Mouse (Mus musculus): ENCODE results near the gene Sbk3. TPM values are rescaled to one million over a fixed set of nuclear protein-coding genes. Genes with fewer than 3 reads are reported as not detected.
"Not testable (repeated sequence)": the region's sequence is repeated elsewhere in the genome, so short reads cannot be mapped to it uniquely, and the experiment has no call there.

Sbk3 gene
- total RNA-seq (2021): 1 to 10 TPM; 1.4 to 1.5 TPM

DNA sequence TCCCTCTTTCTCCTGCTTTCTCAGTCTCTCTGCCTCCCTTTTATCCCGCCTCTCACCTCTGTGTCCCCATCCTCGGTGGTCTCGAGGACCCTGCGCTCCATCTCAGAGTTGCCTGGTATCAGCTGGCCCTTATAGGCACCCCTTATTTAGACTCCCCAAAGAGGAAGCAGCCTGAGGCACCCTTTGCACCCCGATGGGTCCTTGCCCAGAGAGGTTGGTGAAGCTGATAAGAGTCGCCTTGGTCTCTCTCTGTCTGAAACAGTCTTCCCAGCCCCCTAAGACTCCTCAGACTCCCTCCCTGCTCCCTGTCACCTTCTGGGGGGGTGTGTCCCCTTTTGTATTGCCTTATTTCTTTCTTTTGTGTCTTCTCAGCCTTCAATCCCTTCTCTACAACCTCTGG lies at the start of gene Sbk3:
Sbk3 (minus strand) TSS at position 101 of the 400 bp plus-strand sequence.
- intact Hi-C loops (cut with DNase I): no loop called here
- DNase-seq: no peak

DNA sequence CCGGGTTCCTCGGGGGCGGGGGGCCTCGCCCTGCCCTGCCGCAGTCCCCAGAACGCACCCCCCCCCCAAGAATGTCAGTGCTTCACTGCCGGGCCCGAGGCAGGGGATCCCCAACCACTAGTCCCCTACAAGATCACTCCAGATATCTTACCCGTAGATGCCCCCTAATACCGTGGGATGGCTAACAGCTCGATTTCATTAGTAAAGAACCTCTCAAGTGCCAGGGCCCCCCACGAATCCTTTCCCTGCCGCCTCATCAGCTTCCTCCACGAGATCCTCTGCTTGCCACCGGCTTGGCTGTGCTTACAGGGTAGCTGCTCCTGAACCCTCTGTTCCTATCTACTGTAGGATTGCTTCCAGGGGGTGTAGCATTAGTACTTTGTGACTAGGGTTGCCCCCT lies 49.7 kb upstream of the Sbk3 start:
- DNase-seq: no peak
- intact Hi-C loops (cut with DNase I): no loop called here

DNA sequence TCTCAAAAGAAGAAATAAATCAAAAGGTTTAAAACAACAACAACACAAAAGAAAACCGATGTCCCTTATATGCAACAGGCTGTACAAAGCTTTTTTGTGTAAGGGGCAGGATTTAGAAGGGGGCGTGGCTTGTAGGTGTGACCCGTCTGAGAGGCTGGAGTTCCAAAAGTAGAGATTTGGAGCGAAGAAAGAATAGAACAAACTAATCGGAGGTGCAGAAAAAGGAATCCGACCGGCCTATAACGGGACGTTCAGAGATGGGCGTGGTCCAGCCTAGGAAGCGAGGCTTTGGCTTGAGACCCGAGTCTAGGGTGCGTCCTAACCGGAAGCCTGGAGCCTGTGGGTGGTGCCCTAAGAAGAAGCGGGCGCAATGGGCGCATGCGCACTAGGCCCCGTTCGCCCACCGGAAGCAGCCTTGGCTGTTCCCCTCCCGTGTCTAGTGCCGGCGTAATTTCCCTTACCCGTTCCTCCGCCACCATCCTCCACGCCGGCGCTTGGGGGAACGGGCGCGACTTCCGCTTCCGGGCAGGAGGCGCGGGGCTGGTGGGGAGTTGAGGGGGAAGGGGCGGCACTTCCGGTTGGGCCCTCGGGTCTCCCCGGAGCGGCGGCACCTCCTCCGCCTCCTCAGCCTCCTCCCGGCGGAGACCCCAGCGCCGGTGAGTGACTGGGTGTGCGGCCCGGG lies 49.2 kb upstream of the Sbk3 start, which contains the start of the genes Zfp865 and Ccdc106:
Zfp865 (plus strand) TSS at position 377 of the 682 bp plus-strand sequence.
Ccdc106 (plus strand) TSS at position 554 of the 682 bp plus-strand sequence.
- DNase-seq: peak; percentile 99
- intact Hi-C loops (cut with DNase I): loop anchor here (5.0 kb wide), 1 partner anchor 32 kb away; the partner anchor contains the start of gene Zfp580

DNA sequence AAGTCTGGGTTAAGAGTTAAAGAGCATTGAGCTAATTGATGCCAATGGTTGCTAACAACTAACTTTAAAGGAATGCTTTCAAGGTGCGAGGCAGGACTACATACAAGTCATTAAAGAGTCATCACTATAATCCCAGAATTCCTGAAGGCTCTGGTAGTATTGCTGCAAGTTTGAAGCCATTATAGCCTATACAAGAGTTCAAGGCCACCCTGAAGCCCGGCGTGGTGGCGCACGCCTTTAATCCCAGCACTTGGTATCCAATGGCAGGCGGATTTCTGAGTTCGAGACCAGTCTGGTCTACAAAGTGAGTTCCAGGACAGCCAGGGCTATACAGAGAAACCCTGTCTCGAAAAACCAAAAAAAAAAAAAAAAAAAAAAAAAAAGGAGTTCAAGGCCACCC lies 48.6 kb upstream of the Sbk3 start:
- intact Hi-C loops (cut with DNase I): loop anchor here (5.0 kb wide), 1 partner anchor 33 kb away; the partner anchor contains the start of gene Zfp580

DNA sequence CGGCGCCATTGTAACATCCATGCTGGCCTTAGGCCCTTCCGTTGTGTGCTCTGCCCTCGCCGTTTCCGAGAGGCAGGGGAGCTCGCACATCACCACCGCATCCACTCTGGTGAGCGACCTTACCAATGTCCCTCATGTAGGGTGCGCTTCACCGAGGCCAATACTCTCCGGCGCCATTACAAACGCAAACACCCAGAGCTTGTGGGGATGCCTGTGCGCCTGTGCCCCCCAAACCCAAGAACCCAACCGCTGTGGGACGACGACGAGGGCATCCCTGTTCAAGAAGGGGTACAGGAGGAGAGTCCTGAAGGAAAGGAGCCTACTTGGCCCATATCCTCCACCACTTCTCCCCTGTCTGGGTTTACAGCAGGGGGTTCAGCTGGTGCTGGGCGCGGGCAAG lies 47.0 kb upstream of the Sbk3 start:
- DNase-seq: no peak
- intact Hi-C loops (cut with DNase I): loop anchor here (5.0 kb wide), 1 partner anchor 34 kb away; the partner anchor contains the start of gene Zfp580

More for the DNA sequence above, 48.6 kb upstream of the Sbk3 start:
- DNase-seq: not testable (repeated sequence)

DNA sequence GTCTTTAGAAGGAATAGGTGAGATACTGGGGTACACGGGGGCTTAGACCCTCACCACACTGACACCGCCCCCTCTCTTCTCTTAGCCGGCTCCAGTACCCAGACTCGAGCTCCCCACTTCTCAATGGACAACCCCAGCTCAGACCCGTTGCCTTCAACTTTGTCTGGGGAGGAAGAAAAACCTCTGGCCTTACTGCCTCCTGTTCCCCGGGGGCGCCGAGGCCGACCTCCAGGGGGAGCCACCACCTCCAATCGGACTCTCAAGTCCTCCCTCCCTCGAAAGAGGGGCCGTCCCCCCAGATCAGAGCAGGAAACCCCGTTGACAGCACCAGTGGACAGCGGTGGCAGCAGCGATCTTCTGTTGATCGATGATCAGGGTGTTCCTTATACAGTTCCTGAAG lies 46.4 kb upstream of the Sbk3 start:
- intact Hi-C loops (cut with DNase I): loop anchor here (5.0 kb wide), 1 partner anchor 35 kb away; the partner anchor contains the start of gene Zfp580
- no peak for DNase-seq

DNA sequence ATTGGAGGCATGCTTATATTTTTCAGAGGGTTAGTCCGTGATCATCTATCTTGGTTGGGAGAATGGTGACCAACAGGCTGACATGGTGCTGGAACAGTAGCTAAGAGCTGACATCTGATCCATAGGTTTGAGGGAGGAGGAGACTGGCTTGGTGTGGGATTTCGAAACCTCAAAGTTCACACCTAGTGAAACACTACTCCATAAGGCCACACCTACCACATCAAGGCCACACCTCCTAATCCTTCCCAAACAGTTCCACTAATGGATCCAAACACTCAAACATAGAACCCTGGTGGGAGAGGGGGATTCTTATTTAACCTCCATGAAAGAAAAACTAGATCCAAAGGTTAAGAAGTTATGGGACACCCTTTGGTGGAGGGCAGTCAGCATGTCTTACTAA lies 46.0 kb upstream of the Sbk3 start:
- intact Hi-C loops (cut with DNase I): loop anchor here (5.0 kb wide), 1 partner anchor 35 kb away; the partner anchor contains the start of gene Zfp580
- DNase-seq: no peak

DNA sequence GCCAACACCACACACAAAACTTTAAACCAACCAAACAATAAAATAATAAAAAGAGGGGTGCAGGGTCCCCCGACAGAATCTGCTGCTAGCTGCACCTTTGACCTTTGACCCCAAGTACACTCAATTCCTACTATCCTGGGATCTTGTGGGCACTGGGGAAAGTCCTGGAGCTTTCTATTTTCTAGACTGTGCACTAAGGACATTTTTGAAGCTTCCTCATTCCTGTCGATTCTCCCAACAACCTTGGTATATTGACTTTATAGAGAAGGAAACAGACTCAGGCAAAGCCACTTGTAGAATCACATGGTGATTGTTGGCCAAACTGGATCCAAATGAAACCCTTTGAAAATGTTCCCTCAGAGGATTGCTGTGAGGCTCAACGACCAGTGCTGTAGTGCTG lies 45.1 kb upstream of the Sbk3 start:
- DNase-seq: no peak
- intact Hi-C loops (cut with DNase I): loop anchor here (5.0 kb wide), 1 partner anchor 36 kb away; the partner anchor contains the start of gene Zfp580

DNA sequence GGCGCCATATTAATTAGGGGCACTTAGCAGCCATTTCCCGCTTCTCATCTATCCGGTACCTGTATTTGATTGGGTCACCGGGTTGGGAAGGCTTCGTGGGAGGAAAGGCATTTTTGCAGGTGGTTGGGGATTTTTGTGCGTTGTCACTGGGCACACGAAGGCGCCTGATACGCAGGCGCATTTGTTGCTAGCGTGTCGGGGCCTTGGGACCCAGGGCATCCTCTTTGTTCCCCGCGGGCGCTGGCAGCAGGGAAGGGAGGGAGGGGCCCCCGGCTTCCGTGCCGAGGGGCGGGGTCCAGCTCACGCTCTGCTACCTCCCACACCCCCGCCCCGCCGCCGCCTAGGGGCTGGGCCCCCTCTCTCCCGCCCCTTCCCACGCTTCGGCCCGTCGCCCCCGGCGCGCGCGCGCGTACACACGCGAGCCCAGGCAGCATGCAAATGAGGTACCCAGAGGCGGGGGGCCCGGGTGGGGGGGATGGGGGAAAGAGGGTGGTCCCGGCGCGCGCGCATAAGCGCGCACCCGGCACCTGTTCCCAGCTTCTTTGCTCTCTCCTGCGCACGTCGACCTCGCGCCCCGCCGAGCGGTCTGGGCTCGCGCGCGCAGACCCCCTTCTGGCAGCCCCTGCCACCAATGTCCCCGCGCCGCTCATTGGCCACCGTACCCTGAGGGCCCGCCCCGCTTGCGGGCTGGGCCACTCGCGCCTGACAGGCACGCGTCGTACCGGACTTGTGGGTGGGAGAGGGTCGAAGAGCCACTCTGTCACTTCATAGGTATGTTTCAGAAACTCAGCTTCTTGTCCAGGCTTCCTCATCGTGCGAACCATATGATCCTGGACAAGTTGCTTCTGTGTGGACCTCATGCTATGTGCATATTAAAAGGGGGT lies 44.4 kb upstream of the Sbk3 start, which contains the start of gene Gm44973:
Gm44973 (plus strand) TSS at position 379 of the 884 bp plus-strand sequence.
- peak; percentile 98 for DNase-seq
- intact Hi-C loops (cut with DNase I): loop anchor here (5.0 kb wide), 1 partner anchor 37 kb away; the partner anchor contains the start of gene Zfp580

DNA sequence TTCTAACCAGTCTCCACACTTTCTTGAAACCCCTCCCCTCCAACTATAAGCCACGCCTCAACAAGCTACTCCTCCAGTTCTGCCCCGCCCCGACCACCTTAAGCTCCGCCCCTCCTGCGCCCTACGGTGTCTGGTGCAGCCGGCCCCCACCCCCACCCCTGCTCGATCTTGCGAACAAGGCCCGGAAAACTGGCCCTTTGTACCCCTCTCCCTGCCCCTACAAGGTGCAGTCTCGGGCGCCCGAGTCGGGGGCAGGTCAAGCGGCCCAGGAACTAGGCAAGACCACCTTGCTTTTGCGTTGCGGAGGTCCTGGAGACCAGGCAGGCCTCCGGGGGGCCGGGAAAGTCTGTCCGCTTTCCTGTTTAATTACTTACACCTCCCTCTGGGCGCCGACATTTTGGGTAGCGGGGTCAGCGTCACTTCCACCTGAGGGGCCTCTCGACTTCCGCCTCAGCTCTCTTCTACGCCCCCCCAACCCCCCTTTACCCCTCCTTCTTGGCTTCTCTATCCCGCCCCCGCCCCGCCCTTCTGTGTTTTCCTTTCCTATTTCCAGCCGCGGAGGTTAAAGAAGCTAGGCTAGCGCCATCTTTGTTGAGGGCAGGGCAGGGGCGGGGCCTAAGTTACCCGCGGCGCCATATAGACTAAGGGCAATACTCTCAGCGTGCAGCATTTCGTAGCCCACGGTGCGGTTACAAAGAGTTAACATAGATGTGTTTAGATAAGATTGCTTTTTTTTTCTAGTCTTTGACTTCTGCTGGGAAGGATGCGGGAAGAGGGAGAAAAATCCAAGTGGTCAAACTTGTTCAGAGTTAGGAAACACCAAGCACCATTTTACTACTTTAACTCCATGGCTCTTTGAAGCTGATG lies 43.5 kb upstream of the Sbk3 start, which contains the start of the genes Zfp524 and Fiz1:
Zfp524 (plus strand) TSS at position 165 of the 867 bp plus-strand sequence.
Fiz1 (minus strand) TSS at position 447 of the 867 bp plus-strand sequence.
- intact Hi-C loops (cut with DNase I): loop anchor here (5.0 kb wide), 1 partner anchor 38 kb away; the partner anchor contains the start of gene Zfp580
- peak; percentile 97 for DNase-seq

DNA sequence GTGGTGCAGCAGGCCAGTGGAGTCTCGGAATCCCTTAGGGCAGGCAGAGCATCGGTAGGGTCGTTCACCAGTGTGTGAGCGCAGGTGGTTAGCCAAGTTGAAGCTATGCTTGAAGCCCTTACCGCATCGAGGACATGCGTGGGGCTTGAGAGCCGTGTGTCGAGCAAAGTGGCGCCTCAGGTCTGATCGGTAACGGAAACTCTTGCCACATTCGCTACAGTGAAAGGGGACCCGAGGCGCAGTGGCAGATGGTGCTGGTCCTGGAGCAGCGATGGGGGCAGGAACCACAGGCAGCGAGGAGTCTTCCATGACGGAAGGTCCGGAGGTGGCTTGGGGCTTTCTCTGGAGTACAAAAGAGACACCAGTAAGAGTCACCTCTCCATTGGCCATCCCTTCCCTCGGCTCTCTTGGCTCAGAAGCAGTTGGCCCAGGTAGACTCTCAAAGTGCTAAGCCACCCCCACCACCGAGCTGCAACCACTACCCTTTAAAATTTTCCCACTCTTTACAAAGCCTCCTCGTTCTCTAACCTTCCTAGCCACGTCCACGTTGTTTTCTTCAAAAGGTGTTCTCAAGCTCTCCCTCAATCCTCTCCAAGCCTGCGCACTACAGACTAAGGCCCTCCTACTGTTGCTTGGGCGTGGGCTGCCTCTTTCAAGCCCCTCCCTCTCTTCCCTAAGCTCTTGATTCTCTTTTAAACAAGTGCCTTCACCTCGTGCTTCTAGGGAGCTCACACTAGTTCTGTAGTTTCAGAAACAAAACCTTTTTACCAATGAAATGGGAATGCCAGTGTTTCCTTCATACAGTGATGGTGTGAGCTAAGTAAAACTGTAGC lies 41.9 kb upstream of the Sbk3 start:
- intact Hi-C loops (cut with DNase I): no loop called here
- DNase-seq: no peak

DNA sequence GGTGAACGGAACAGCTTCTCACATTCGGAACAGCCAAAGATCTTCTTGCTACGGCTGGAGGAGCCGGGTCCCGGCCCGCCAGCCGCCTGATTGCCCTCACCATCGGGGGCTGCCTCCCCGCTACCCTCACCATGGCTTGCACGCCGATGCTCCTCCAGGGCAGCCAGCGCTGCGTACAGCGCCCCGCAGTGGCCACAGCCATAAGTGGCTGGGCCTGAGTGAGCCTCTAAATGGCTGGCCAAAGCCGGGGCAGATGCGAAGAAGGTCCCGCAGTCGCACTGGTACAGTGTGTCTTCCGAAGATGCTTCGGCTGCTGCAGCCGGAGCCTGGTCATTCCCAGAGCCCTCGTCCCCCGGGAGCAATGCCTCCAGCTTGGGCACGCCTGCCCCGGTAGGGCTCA lies 37.3 kb upstream of the Sbk3 start:
- intact Hi-C loops (cut with DNase I): no loop called here
- DNase-seq: no peak

DNA sequence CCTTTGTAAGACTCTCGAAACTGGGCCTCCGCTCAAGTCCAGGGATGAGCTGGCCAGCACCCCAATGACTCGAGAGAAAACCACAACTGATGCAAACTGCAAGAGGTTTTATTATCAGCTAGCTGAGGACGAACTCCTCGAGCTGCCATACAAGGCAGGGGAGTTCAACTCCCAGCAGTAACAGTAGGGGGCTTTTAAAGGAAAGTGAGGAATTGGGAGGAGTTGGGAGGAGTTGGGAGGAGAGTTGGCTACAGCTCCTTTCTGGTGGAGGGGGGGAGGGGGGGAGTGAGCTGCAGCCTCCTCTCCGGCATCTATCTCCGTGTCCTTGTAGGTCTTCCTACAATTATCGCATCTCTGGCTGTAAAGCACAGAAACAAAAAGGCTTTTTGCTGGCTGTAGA lies 31.9 kb upstream of the Sbk3 start:
- DNase-seq; intact Hi-C loops (cut with DNase I): not testable (repeated sequence)

DNA sequence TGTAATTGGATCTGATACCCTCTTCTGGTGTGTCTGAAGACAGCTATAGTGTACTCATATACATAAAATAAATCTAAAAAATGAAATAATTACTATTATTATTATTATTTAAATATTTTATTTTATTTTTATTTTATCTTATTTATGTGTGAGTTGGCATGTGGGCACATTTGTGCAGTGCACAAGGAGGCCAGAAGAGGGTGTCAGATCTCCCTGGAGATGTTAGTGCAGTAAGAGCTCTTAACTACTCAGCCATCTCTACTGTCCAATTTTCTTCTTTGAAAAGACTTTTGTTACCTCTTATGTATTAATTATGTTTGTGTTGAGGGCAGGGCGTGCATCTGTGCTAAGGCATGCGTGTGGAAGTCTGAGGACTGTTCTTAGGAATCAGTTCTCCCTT lies 28.9 kb upstream of the Sbk3 start:
- no peak for DNase-seq
- intact Hi-C loops (cut with DNase I): no loop called here

DNA sequence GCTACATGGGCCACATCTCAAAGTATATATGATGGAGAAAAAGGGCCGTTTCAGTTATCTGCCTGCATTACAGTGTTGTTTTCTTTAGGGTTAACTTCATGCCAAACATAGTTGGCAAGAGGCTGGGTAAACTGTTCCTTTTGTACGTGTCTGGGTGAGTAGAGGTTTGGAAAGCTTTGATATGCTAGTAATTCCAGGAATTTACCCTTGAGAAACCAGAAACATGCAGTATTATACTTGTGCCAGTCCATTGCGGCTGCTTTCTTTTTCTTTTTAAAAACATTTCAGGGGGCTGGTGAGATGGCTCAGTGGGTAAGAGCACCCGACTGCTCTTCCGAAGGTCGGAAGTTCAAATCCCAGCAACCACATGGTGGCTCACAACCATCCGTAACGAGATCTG lies 26.0 kb upstream of the Sbk3 start:
- intact Hi-C loops (cut with DNase I): no loop called here
- DNase-seq: no peak

DNA sequence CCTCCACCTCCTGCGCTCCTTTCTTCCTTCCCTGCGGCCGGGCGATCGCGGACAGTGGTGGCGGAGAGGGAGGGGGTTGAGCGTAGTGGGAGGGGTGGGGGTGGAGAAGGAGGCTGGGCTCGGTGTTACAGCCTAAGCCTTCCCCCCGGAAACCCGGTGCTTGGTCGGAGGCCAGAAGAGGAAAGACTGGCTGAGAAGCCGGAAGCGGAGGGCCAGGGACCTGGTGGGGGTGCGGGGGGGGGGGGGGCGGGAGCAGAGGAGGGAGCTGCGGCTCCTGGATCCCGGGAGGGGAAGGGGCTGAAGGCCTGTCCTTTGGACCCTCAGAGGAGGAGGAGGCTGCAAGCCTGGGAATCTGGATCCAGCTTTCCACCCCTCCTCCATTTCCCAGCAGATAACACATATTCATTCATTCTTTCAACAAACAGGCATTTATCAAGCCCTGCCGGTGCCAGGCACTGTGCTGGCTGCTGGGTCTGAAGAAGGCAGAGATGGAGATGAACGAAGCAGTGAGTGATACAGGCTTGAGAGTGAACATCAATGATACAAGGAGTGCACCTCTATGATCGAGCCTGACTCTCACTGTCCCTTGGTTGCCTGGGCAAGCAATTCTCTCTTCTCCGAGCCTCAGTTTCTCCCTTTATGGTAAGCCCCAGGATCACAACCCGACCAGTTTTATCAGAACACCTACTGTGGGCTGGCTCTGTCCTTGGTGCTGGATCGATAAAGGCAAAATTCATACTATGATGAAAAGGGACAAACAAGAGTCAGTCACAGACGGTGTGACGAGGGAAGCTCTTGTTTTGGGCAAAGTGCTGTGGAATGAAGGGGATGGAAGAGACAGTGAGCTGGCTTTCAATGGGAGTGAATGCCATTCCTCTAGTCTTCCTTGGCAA lies 25.3 kb upstream of the Sbk3 start, which contains the start of gene Zfp579:
Zfp579 (minus strand) TSS at position 156 of the 893 bp plus-strand sequence.
- peak; percentile 96 for DNase-seq
- intact Hi-C loops (cut with DNase I): no loop called here

DNA sequence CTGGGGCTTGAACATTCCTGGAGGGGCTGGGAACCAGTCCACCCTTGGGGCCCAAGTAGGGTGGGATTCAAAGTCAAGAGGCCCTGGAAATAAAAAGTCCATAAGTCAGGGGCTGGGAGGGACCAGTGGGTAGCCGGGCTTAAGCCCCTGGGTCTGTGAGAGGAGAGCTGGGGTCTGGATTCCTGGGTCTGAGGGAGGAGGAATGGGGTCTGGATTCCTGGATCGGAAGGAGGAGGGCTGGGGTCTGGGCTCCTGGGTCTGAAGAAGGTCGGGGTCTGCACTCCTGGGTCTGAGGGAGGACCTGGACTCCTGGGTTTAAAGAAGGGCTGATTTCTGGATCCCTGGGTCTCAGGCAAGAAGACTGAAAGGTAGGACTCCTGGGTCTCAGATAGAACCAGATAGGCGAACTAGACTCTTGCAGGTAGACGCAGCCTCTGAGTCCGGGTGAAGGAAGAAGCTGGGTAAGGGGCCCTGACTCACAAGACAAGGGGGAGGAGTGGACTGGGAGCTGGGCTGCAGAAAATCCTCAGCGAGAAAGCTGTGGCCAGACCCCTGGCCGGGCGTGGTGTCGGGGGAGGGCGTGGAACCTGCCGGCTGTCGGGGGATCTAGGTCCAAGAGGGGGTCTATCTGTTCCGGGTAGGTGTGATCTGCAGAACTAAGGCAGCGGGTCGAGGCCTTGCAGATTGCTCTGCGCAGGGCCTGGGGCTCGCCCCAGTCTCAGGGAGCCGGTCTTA lies 24.5 kb upstream of the Sbk3 start:
- DNase-seq: no peak
- intact Hi-C loops (cut with DNase I): no loop called here
